Mouse (Mus musculus) myocyte (in vitro differentiated cells): ENCODE measurements around the gene Speg.

ENCODE experiments used
- E2F4 ChIP-seq: IDR thresholded peaks from one replicate; pipeline ENCODE4 v1.6.1; 2011; ENCODE audit warnings: mild to moderate bottlenecking, control low read depth, moderate library complexity; ENCODE audit not compliant: insufficient read depth
- MYOD1 ChIP-seq, 3 experiments: IDR thresholded peaks; one replicate each; pipeline ENCODE4 v1.6.1; 2011; ENCODE audit warnings: control low read depth in 2 of 3, low read depth in 2 of 3, mild to moderate bottlenecking in 2 of 3, moderate library complexity in 1 of 3; ENCODE audit not compliant: insufficient read length in 2 of 3, control insufficient read depth in 1 of 3
- POLR2A ChIP-seq: IDR thresholded peaks from one replicate; pipeline ENCODE4 v1.6.1; 2011; ENCODE audit warnings: low read depth, mild to moderate bottlenecking, control low read depth, moderate library complexity; ENCODE audit not compliant: insufficient read length
- REST ChIP-seq: IDR thresholded peaks from one replicate; pipeline ENCODE4 v1.6.1; 2011; ENCODE audit warnings: mild to moderate bottlenecking, control low read depth, moderate library complexity; ENCODE audit not compliant: insufficient read depth, insufficient read length
- USF1 ChIP-seq: IDR thresholded peaks from one replicate; pipeline ENCODE4 v1.6.1; 2011; ENCODE audit warnings: low read depth, mild to moderate bottlenecking, control low read depth, moderate library complexity

DNA sequence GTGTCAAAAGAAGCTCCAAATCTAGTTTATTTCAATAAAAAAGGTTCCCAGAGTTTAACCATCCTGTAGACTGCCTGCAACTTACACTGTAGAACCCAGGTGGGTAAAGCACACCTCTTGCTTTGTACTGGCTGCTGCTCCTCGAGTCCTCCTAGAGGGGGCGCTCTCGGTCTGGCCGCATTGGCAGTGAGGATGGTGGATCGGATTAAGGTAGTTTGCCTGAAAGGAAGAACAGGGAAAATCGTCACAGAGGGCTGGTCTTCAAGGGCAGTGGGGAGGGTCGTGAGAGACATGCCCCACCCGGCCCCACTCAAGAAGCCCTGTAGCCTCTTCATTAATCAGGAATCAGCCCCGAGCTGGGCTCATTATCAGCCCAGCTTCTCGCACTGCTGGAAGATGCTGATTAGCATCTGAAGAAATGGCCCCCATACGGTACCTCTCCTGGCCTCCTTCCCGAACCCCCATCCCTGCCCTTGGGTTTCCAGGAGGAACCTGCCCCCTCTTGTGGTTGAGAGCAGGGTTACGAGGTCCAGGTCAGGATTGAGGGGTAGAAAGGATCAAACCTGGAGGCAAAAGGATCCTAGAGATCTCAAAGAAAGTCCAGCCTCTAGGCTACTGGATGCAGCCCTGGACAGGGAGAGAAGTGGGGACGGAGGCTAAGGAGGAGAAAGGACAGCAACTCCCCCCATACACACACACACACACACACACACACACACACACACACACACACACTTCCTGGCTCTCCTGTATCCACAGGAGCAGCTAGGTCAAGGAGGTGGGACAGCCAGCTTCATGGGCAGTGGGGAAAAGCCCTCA is 81.9 kb downstream of the Speg start:
- no peak for TF ChIP-seq E2F4
- TF ChIP-seq MYOD1 (IDR thresholded peaks at IDR 0.05; ENCODE audit: control insufficient read depth in 1 of 3, insufficient read length in 2 of 3, low read depth in 2 of 3), result no peak
- no peak for TF ChIP-seq REST
- no peak for TF ChIP-seq POLR2A
- no peak for TF ChIP-seq USF1
